1 mouse cellular context compared by ENCODE assay signal in the genomic region with DNA sequence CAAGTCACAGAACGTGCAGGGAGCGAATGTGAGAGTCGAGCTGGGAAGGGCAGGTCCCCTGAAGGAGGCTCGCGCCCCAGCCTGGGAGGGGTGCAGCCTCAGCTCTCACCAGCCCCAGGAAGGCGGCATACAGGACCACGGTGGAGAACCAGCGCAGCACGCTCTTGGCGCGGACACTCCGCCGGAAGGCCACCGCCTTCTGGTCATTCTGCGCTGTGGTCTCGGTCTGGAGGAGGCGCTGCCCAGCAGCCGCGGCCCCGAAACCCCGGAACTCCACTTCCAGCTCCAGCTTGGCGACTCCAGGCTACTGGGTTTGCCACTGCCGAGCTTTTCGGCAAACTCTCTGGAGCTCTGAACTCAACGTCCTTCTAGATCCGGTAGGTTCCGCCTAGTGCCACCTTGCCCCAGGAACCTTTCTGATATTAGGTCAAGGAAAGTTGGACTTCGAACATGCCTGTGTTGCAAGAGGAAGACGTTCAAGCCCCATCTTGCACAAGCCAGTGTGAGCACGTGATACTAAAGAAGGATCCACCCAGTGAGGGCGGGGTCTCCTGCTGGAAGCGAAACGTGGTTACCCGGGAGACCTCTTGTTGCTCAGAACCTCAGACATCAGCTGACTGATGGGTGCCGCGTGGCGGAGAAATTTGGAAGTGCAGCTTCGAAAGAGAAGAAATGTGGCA.
TF ChIP-seq lines count a peak whose summit lies in the region.

Mfsd4b3 (minus strand) TSS at position 393 of the 680 bp plus-strand sequence.

TF ChIP-seq in myocyte, 11 proteins besides CTCF, POLR2A, EP300 and RAD21 (continued from another document):
- TF ChIP-seq MYOD1 (IDR thresholded peaks at IDR 0.05; ENCODE audit: control insufficient read depth in 1 of 3, insufficient read length in 2 of 3, low read depth in 2 of 3) (peak in 1 of 3 experiments; percentile 14), E2F4 (IDR thresholded peaks at IDR 0.05; ENCODE audit: insufficient read depth) (no peak)
